Comparison of ENCODE assay signal across 10 mouse cellular contexts in the genomic region with DNA sequence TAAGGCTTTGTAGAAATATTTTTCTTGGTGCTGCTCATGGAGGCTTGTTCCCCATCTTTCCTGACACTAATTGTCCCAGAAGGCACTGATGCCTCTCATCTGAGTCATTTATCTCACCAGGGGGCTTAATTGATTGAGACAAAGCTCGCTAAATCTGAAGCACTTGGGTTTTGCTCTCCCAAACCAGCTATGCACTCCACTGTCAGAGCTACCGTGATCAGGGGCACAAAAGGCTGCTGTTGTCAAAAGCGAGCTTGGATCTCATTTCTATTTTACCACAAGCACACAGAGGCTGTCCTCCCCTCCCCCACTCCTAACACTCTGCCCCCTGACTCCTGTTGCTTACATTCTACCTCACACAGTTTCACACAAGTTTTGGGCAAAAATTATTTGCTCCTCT.
DNase-seq lines count a peak whose midpoint lies in the region; ATAC-seq lines count a peak whose summit lies in the region.
"Had no signal": no experiment of that assay in that cellular context is flagged by ENCODE, and none has a peak within 500 bp of the region (broad histone marks: within the 10 kb centered on the region; RNA-seq: fewer than 3 reads in every experiment).

No protein-coding gene starts in this region.

- no peaks in the 10 kb centered on the region for H3K27me3 ChIP-seq in embryonic facial prominence, embryonic 11.5 days (ENCODE audit: control insufficient read depth, insufficient read depth, low read length)
- H3K27me3 ChIP-seq in hindbrain, embryonic 14.5 days (ENCODE audit: control insufficient read depth, insufficient read depth, low read length): no peaks in the 10 kb centered on the region
- H3K27me3 ChIP-seq in neural tube, embryonic 12.5 days (replicated peaks): no peaks in the 10 kb centered on the region
- H3K27me3 ChIP-seq: heart, embryonic 15.5 days had no signal

- ATAC-seq in embryonic facial prominence, embryonic 11.5 days (replicated peaks; ENCODE audit: insufficient number of reproducible peaks, low FRiP score, low TSS enrichment, low read depth): peak; percentile 72; the same call in 1 of the 2 replicates
- no peak for ATAC-seq in hindbrain, embryonic 14.5 days (ENCODE audit: low FRiP score)
- 0 out of 2 replicates have a peak, but pooled peaks have one; percentile 41 for ATAC-seq in neural tube, embryonic 12.5 days (ENCODE audit: low FRiP score, low read depth)

- H3K36me3 ChIP-seq in embryonic facial prominence, embryonic 11.5 days (replicated peaks; ENCODE audit: control insufficient read depth, insufficient read depth, low read depth, low read length): no peaks in the 10 kb centered on the region
- no peaks in the 10 kb centered on the region for H3K36me3 ChIP-seq in hindbrain, embryonic 14.5 days (replicated peaks; ENCODE audit: control insufficient read depth, insufficient read depth)
- H3K36me3 ChIP-seq in neural tube, embryonic 12.5 days: no peaks in the 10 kb centered on the region
- H3K36me3 ChIP-seq: heart, embryonic 15.5 days had no signal

- no peak overlapping the region for H3K27ac ChIP-seq in embryonic facial prominence, embryonic 11.5 days (replicated peaks; ENCODE audit: low read depth, low read length)
- H3K27ac ChIP-seq in hindbrain, embryonic 14.5 days: no peak overlapping the region
- no peak overlapping the region for H3K27ac ChIP-seq in neural tube, embryonic 12.5 days
- H3K27ac ChIP-seq: heart, embryonic 15.5 days had no signal

- H3K4me1 ChIP-seq in embryonic facial prominence, embryonic 11.5 days (ENCODE audit: control insufficient read depth, insufficient read depth, low read length): no peaks in the 10 kb centered on the region; the same call in 1 of the 2 replicates
- peaks cover 11% of the 10 kb centered on the region; the same call in 1 of the 2 replicates for H3K4me1 ChIP-seq in hindbrain, embryonic 14.5 days (replicated peaks; ENCODE audit: control insufficient read depth, insufficient read depth, low read length)
- peaks cover 3% of the 10 kb centered on the region; the same call in 1 of the 2 replicates for H3K4me1 ChIP-seq in neural tube, embryonic 12.5 days
- H3K4me1 ChIP-seq: heart, embryonic 15.5 days had no signal

- H3K9ac ChIP-seq in embryonic facial prominence, embryonic 11.5 days (replicated peaks; ENCODE audit: low read length): no peak overlapping the region
- no peak overlapping the region for H3K9ac ChIP-seq in hindbrain, embryonic 14.5 days
- no peak overlapping the region for H3K9ac ChIP-seq in neural tube, embryonic 12.5 days
- H3K9ac ChIP-seq: heart, embryonic 15.5 days had no signal

- DNase-seq in cerebellum, postnatal 10 days: peak; percentile 5 to 6
- no peak for DNase-seq in cerebellum, adult 11 months
- DNase-seq in embryonic facial prominence, embryonic 11.5 days (ENCODE audit: low spot score): peak; percentile 43
- peak; percentile 28 for DNase-seq in hindbrain, embryonic 14.5 days (ENCODE audit: low spot score)
- no peak for DNase-seq in right cerebral cortex, postnatal 4 days
- DNase-seq in gastrocnemius, postnatal 4 days (ENCODE audit: low spot score in 2 of 2): no peak
- no peak for DNase-seq in lung, postnatal 14 days
- DNase-seq: cerebellum, postnatal 14 days had no signal

- no peaks in the 10 kb centered on the region for H3K9me3 ChIP-seq in embryonic facial prominence, embryonic 11.5 days (replicated peaks; ENCODE audit: control insufficient read depth, low read length)
- no peaks in the 10 kb centered on the region for H3K9me3 ChIP-seq in hindbrain, embryonic 14.5 days (ENCODE audit: control insufficient read depth, low read length)
- no peaks in the 10 kb centered on the region for H3K9me3 ChIP-seq in neural tube, embryonic 12.5 days
- H3K9me3 ChIP-seq: heart, embryonic 15.5 days had no signal

- WGBS in embryonic facial prominence, embryonic 11.5 days: 1% methylated on average over 3 of the region's 3 CpGs
- WGBS in hindbrain, embryonic 14.5 days: 1% methylated on average over 3 of the region's 3 CpGs
- WGBS in neural tube, embryonic 12.5 days: 1% methylated on average over 3 of the region's 3 CpGs

- H3K4me2 ChIP-seq in embryonic facial prominence, embryonic 11.5 days (ENCODE audit: low read depth, low read length): no peak overlapping the region
- no peak overlapping the region for H3K4me2 ChIP-seq in hindbrain, embryonic 14.5 days (replicated peaks)
- no peak overlapping the region for H3K4me2 ChIP-seq in neural tube, embryonic 12.5 days (replicated peaks)
- H3K4me2 ChIP-seq: heart, embryonic 15.5 days had no signal

- H3K4me3 ChIP-seq in embryonic facial prominence, embryonic 11.5 days (ENCODE audit: low read depth, low read length): no peak overlapping the region
- H3K4me3 ChIP-seq in hindbrain, embryonic 14.5 days (replicated peaks; ENCODE audit: low read length): no peak overlapping the region
- no peak overlapping the region for H3K4me3 ChIP-seq in neural tube, embryonic 12.5 days
- H3K4me3 ChIP-seq: heart, embryonic 15.5 days had no signal

Comparison
In these comparisons a context has a peak if more than half of its experiments do, and no peak if none do; other contexts are left out.
1. DNase-seq: peak in cerebellum, postnatal 10 days (2 of 2), embryonic facial prominence, embryonic 11.5 days (single experiment) and hindbrain, embryonic 14.5 days (single experiment); none in cerebellum, adult 11 months (single experiment), right cerebral cortex, postnatal 4 days (single experiment), gastrocnemius, postnatal 4 days (0 of 2) and lung, postnatal 14 days (single experiment).